Mouse (Mus musculus) CD8-positive naive resting alpha-beta T cell, adult 2 months (primary cell): ENCODE measurements around the gene Rsg1.

Experiments used
- DNase-seq, 2 experiments: peaks; one replicate each; pipeline ENCODE4 v3.0.0; 2022; ENCODE audit warnings: low read depth in 2 of 2, low spot score in 2 of 2

The Rsg1 gene

DNA sequence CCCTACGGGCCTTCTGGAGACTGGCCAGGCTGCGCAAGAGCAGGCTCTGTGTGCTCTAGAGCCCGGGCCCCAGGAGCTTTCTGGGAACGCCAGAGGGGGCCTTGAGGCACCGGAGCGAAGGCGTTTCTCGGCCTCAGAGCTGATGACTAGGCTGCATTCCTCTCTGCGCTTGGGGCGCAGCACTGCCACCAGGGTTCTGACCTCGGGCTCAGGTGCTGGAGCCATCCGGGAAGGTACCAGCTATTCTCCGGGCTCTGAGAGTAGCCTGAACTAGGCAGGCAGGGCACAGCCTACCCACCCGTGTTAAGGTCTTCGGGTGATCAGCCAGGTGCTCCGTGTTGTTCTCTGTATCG is 33.2 kb downstream of the Rsg1 start:
- DNase-seq, result no peak

DNA sequence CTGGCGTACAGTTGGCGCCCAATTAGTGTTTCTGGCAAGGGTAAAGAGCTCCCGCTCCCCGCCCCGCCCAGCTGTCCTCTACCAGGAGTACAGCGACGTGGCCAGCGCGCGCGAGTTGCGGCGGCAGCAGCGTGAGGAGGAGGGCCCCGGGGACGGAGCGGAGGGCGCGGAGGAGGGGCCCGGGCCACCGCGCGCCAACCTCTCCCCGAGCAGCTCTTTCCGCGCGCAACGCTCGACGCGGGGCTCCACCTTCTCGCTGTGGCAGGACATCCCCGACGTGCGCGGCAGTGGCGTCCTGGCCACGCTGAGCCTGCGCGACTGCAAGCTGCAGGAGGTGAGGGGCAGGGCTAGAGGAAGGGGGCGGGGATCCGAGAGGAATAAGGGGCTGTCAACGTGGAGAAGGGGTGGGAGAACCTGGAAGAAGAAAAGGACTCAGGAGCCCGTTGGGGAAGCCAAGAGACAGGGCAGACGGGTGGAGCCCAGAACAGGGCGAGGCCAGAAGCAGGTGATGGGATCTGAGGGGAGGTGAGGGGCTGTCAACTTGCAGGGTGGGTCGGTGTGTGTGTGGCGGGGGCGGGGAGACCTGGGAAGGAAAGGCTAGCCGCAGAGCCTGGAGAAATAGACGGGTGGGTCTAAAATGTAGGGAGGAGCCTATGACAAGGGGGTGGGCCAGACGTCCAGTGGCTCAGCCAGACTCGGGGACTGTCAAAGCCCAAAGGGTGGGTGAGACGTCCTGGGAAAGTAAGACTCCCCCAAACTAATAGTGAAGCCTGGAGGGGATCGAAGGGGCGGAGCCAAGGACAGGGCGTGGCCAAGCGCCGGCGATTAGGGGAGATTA is 34.2 kb downstream of the Rsg1 start:
- DNase-seq, result no peak

DNA sequence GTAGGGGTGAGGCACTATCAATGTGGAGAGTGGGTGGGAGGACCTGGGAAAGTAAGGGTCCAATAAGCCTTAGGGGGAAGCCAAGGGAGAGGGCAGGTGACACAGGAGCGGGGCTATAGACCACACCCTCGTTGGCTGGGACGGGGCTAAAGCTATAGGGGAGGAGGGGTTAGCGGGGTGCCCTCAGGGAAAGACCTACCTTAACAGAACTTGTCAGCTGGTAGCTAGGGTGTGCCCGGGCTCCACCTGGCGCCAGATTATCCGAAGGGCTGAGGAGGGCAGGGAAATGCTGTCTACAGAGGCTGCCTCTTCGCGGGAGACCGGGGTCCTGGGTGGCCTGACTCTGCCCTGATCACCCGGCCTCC is 34.8 kb downstream of the Rsg1 start:
- no peak for DNase-seq

DNA sequence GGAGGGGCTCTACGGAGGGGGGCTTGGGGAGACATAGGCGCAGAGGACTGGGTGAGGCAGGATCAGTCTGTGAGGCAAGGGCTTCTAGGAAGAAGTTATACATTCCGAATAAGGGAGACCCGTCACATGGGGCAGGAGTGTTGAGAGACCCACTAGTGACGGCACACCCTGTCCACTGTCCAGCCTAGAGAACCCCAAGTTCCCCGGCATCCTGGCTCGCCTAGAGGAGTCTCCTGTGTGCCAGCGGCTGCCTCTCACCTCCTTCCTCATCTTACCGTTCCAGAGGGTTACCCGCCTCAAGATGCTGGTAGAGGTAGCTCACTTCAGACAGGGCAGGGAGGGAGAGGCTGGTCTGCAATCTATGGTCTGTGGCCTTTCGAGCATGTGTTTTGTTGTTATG is 35.6 kb downstream of the Rsg1 start:
- no peak for DNase-seq

DNA sequence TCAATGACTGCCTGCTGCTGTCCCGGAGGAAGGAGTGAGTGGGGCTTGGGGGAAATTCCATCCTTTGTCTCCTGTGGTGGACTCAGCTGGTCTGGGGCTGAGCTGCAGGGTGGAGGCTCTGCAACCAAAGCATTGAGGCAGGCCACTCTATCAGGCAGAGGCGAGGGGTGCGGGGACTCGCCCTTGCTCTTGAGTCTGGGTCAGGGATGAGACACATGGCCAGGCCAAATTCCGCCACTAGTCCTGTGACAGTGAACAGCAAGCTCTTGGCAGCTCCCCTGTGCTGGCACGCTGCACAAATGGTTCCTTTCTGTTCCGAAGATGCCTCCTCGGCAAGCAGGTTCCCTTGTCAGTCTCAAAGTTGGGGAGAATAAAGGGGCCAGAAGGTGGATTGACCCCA is 37.3 kb downstream of the Rsg1 start:
- DNase-seq, result no peak

DNA sequence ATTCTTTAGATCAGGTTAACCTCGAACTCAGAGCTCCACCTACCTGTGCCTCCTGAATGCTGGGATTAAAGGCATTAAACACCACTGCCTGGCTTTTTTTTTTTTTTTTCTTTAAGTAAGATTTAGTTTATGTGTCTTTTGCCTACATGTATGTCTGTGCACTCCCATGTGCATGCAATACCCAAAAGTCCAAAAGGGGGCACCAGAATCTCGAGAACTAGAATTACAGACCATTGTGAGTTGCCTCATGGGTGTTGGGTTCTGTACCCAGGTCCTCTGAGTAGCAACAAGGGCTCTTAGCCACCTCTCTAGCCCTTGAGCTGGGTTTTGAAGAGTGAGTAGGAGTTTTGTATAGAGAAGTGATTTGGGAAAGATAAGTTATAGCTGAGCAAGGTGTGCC is 38.9 kb downstream of the Rsg1 start:
- DNase-seq, result no peak

DNA sequence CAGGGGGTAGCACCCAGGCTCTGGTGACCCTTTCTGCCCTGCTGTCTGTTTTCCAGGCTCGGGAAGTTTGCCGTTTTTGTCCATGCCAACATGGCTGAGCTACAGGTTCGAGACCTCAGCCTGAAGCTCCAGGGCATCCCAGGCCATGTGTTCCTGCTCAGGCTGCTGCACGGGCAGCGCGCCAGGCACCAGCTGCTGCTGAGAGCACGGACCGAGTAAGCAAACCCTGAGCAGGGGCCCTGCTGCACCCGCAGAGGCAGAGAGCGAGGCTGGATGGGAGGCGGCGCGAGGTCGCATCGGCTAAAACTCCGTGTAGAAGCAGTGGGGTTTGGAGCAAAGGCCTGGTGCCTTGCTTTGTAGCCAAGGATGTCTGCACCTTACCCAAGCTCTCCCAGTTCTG is 40.5 kb downstream of the Rsg1 start:
- no peak for DNase-seq

DNA sequence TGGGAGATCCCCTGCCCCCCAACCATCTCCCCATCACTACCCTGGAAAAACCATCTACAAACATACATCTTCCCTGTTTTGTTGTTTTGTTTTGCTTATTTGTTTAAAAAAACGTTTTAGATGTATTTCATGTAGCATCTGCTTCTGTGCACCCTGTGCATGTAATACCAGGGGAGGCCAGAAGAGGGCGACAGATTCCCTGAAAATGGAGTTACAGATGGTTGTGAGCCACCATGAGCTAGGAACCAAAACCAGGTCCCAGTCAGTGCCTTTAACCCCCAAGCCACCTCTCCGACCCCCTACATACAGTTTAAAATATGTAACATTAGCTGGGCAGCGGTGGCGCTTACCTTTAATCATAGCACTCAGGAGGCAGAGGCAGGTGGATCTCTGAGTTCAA is 43.7 kb downstream of the Rsg1 start:
- peak in 1 of 2 experiments; percentile 21 for DNase-seq

DNA sequence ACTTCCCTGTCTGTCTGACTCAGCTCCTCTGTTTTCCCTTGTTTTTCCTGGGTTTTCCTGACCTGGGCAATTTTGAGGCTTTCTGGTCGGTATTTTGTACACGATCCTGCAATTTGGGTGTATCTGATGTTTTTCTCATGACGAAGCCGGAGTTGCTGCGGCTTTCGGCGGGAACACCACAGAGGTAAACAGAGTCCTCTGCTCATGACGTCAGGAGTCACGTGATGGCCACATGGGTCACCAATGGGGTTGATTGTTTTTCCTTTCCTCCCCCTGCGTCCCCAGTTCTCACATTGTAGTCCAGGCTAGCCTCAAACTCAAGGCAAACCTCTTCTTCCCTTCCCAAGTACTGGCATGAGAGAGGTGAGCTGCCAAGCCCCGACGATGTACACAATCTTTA is 45.7 kb downstream of the Rsg1 start:
- DNase-seq, result no peak

DNA sequence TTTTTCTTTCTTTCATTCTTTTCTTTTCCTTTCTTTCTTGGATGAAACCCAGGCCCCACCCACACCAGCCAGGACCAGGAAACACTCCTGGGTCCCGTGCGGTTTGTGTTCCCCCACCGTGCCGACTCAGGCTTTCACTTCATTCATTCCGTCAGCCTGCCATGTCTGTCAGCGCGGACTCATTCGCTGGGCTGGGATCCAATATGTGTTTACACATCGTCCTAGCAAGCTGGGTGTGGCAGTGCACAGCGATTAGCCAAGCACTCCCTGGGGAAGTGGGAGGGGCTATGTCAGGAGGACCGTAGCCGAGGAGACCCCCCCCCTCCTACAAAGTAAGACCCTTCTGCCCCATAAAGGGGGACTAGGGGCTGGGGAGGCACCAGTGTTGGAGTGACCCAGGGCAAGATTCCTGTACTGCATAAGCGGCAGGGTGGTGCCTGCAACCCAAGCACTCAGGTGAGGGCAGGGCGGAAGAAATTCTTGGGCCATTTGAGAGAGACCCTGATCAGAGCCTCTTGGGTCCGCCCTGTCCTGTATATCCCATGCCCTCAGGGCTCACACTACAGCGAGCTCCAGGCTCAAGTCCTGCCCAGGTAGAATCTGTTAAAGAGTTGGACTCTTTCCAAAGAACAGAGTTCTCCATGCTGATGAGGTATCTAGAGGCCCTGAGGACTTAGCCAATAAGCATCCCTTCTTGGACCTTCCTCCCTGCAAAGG is 46.4 kb downstream of the Rsg1 start:
- DNase-seq, result no peak

DNA sequence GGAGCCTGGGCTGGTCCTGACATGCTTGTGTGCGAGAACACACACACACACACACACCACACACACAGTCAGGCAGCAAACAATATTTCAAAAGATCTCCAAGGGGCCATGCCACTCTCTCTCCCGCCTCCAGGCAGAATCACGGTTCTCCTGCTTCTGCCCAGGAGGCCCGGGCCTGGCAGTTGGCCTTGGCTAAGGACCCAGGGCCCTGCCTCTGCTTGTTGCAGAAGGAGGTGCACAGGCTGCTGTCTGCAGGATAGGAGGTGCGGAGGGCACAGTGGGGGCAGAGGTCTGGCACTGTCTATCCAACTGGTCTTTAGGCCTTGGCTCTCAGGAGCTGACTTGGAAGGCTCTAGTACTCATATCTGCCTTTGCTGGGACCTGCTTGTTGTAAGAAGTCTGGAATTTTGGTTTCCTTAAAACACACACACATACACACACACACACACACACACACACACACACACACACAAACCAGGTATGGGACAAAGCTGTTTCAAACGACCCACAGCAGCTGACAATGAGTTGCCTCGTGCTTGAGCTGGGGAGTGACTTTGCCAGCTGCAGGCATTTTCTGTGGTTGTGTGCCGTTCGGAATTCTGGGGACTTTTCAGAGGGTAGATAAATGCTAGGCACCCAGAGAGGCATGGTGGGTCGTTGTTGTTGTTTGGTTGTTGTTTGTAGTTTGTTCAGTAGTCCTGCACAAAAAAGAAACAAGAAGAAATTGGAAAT is 49.3 kb downstream of the Rsg1 start:
- no peak for DNase-seq

DNA sequence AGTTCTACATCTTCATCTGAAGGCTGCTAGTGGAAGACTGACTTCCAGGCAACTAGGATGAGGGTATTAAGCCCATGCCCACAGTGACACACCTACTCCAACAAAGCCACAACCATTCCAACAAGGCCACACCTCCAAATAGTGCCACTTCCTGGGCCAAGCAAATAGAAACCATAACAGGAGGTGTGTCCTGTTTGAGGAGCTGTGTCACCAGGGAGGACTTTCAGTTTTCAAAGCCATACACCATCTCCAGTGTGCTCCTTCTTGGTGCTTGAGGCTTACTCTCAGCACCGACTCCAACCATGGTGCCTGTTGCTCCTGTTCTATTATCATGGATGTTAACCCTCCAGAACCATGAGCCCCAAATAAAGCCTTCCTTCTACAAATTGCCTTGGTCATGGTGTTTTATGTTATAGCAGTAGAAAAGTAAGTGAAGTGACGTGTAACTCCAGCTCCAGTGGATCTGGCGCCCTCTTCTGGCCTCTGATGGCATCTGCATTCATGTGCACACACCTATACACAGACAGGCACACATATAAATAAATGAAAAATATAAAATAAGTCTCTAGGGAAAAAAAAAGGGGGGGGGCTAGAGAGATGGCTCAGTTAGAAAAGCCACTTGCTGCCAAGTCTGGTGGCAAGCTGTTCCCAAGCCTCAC is 52.4 kb downstream of the Rsg1 start:
- no peak for DNase-seq

DNA sequence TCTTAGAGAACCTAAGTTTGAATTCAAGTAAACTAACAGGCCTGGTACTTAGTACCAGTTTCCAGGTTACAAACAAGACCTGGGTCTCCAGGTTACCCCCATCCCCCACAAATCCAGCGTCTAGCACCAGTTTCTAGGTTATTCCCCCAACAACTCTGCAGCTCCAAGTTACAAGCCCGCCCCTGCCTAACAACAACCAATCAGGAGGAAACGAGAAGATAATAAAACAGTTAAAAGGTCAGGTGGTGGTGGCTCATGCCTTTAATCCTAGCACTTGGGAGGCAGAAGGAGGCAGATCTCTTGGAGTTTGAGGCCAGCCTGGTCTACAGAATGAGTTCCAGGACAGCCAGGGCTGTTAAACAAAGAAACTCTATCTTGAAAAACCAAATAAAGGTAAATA is 53.5 kb downstream of the Rsg1 start:
- DNase-seq, result no peak

DNA sequence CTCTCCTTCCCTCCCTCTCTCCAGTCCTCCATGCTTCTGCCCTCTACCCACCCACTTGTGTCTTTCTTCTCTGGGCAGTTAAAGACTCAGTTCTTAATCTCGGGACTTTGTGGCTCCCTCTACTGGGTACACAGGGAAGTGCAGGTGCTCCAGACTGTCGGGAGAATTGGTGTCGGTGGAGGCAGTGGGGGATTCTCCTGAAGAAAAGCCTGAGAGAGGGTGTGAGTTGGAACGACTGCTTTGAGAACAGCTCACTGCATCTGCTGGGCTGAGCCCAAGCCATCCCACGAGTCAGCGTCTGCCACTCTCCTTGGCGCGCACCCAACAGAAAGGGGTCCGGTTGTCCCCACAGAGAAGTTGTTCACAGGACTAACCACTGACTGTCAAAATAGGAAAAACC is 54.1 kb downstream of the Rsg1 start:
- peak; percentile 29 to 41 for DNase-seq

DNA sequence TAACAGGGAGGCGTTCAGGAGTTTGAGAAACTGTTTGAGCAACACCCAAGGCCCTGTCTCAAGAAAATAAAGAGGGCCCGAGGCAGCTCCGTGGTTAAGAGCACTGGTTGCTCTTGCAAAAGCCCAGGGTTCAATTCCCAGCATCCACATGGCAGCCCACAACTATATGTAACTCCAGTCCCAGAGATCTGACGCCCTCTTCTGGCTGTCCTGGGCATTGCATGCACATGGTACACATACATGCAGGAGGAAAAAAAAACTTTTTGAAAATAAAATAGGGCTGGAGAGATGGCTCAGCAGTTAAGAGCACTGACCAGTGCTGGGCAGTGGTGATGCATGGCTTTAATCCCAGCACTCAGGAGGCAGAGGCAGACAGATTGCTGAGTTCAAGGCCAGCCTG is 54.6 kb downstream of the Rsg1 start:
- DNase-seq, result no peak

DNA sequence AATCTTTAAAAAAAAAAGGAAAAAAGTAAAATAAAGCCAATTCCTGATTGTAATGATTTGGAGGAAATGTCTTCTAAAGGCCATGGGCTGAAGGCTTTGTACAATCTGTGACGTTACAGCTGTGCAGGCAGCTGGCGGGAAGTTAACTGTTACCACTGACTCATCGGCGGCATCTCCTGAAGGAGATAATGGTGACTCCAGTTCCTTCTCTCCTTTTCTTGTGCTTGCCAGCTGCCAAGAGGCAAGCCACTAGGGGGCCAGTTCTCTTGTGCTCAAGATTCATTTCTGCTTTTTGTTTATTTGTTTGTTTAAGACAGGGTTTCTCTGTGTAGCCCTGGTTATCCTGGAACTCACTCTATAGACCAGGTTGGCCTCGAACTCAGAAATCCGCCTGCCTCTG is 55.3 kb downstream of the Rsg1 start:
- DNase-seq, result no peak

DNA sequence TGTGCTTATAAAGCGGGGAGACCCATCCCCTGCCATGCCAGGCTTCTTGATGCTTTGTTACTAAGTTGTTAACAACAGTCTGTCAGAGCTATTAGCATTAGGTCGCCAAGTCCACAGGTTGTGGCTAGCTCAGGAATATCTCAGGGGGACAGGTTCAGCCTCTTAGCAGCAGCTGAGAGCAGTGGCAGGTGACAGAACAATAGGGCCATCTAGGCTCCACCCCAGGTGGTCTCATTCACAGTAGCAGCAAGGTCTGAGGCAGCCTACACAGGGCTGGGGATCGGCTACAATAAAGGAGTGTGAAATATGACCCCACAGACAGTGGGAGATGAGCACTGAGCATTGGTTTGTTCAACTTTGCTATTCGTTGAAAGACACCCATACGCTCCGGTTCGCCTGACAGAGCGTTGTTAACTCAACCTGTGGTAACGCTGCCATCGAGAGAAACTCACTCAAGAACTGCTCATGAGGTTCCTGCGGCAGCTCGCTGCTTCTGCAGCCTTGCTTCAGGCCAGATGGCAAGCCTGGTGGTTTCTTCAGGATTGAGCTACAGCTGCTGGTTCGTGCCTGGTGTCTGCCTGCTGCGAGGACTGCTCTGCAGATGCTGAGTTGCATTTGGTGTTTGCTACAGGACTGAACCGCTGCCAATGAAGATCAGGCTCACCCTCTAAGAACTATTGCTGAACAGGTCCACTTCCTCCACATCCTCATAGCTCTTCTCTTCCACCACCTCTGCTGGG is 56.6 kb downstream of the Rsg1 start:
- no peak for DNase-seq

DNA sequence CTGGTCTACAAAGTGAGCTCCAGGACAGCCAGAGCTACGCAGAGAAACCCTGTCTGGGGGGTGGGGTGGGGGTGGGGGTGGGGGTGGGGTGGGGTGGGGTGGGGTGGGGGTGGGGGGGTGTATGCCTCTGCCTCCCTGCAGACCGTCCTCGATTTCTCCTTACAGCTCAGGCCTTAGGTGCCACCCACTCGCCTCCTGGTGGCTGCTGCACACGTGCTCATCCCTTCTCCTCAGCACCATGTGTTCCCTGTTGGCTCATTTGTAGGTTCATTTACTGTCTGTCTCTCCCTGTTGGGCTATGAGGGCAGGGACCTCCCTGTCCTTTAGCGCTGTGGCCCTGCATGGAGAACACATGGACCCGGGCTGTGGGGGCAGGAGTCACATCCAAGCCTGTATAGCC is 57.5 kb downstream of the Rsg1 start:
- DNase-seq, result no peak

DNA sequence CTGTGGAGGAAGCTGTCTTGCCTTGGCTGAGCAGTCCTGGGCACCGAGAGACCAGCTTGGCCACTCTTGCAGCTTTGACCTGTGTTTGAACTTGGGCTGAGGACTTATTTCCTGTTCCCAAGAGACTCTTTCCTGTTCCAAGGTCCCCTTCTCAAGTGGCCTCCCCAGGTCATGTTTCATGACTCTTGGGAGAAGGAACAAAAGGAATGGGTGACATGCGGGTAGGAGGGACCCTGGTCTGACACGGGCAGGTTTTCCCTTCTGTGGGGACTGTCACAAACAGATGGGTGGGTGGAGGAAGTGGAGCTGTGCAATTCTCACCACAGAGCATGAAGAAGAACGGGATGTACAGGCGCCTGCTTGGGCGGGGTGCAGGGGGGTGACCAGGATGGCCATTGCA is 58.0 kb downstream of the Rsg1 start:
- DNase-seq, result no peak

DNA sequence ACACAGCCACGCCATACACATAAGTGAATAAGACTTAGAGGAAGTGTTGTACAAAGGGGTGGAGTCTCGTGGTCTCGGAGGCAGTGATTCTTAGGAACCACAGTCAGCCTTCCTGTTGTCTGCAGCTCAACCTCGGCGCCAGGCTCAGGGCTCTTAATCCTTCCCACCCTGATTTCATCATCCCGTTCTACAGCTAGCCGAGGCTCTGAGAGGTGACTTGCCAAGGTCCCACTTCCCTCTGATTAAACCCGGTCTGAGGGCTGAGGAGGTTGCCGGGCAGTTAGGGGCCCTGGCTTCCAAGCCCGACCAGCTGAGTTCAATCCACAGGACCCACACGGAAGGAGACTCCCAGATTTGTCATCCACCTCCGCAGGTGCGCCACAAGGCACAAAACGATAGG is 59.1 kb downstream of the Rsg1 start:
- DNase-seq, result peak; percentile 13 to 48

DNA sequence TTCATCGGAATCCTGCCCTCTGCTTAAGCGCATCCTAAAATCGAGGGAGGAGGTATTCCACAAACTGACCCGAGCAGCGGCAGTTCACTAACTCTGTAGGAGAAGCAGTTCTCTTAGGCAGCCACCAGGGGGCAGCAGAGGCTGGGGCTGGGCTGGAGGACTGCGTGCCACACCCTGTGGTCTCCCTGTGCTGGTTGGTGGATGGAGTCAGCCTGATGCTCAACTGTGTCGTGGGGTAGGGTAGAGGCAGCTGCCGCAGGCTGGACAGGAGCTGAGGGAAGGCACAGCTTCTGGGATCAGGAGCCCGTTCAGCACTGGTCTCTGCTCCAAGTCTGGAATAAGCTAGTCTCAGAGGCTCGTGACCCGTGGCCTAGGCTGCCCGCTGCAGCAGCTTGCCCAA is 59.5 kb downstream of the Rsg1 start:
- peak; percentile 57 to 63 for DNase-seq
